Mouse (Mus musculus): ENCODE results near the gene Cntn5. TPM values are rescaled to one million over a fixed set of nuclear protein-coding genes. Genes with fewer than 3 reads are reported as not detected.

Cntn5 gene
- polyA plus RNA-seq, 1 experiment from 2014 or later: 13.4 TPM

DNA sequence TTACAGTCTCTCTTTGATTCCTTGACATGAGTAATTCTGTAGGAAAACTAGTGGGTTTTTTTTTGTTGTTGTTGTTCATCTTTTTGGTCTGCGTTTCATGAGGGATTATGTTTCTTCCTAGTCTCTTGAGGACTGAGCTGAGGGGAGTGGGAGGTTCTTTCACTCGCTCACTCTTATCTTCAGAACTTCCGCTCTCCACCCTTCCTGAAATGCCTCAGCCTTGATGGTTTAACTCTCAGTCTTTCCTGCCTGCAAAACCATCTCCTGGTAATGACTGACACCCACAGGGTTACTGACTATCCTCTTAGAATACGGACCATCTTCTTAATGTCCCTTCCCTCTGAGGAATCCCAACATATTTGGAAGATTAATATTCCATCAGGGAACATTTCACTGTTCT lies 382.0 kb downstream of the Cntn5 start:
- H3K36me3 ChIP-seq: no peaks in the 10 kb centered on the region
- WGBS: 95% methylated on average over 4 of the region's 4 CpGs
- ATAC-seq (replicated peaks): no peak

GRCm38 (mm10) chr9:10521054-10521453 lies 383.5 kb downstream of the Cntn5 start:
- ATAC-seq (replicated peaks): no peak
- Histone ChIP-seq H3K4me1 (no peaks in the 10 kb centered on the region), H3K4me2 (replicated peaks) (no peak overlapping the region), H3K27me3 (no peaks in the 10 kb centered on the region), H3K9me3 (no peaks in the 10 kb centered on the region), H3K27ac (replicated peaks) (no peak overlapping the region), H3K9ac (replicated peaks) (no peak overlapping the region), H3K4me3 (no peak overlapping the region), H3K36me3 (no peaks in the 10 kb centered on the region)
- 82% methylated on average over 1 of the region's 1 CpGs for WGBS

More for the DNA sequence above, 382.0 kb downstream of the Cntn5 start:
- H3K27me3 ChIP-seq: no peaks in the 10 kb centered on the region
- no peak overlapping the region for H3K27ac ChIP-seq (replicated peaks)
- no peaks in the 10 kb centered on the region for H3K9me3 ChIP-seq
- peaks cover 4% of the 10 kb centered on the region for H3K4me1 ChIP-seq
- H3K4me2 ChIP-seq (replicated peaks): no peak overlapping the region
- no peak overlapping the region for H3K9ac ChIP-seq (replicated peaks)
- no peak overlapping the region for H3K4me3 ChIP-seq

DNA sequence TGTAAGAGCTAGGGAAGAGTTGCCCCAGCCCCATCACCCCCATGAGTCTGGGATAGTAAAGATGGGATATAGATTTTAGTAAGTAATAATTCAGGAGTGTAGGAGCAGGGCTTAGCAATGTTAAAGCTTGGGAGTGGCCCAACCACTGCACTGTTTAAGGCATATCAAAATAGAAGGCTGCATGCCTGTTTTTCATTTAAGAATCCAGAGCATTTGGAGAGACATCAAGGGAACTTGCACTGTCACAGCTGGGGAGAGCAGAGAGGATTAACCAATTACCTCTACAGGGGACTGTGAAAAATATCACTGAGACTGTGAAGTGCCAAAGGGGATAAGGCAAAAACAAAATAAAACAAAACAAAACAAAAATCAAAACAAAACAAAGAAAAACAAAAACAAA lies 412.3 kb downstream of the Cntn5 start:
- no peak overlapping the region for H3K27ac ChIP-seq (replicated peaks)
- H3K4me1 ChIP-seq: no peaks in the 10 kb centered on the region

GRCm38 (mm10) chr9:10471484-10472125 lies 433.0 kb downstream of the Cntn5 start:
- WGBS: 74% methylated on average over 4 of the region's 4 CpGs
- Histone ChIP-seq H3K27me3 (no peaks in the 10 kb centered on the region), H3K27ac (replicated peaks) (no peak overlapping the region), H3K36me3 (no peaks in the 10 kb centered on the region), H3K4me1 (no peaks in the 10 kb centered on the region), H3K9ac (replicated peaks) (no peak overlapping the region), H3K4me3 (no peak overlapping the region), H3K4me2 (replicated peaks) (no peak overlapping the region), H3K9me3 (no peaks in the 10 kb centered on the region)
- no peak for ATAC-seq (replicated peaks)

More for the DNA sequence above, 412.3 kb downstream of the Cntn5 start:
- H3K4me2 ChIP-seq (replicated peaks): no peak overlapping the region
- no peak overlapping the region for H3K4me3 ChIP-seq
- ATAC-seq (replicated peaks): no peak
- no peaks in the 10 kb centered on the region for H3K36me3 ChIP-seq
- H3K9me3 ChIP-seq: no peaks in the 10 kb centered on the region
- no peaks in the 10 kb centered on the region for H3K27me3 ChIP-seq
- H3K9ac ChIP-seq (replicated peaks): no peak overlapping the region

- Histone ChIP-seq H3K9me3 (no peaks in the 10 kb centered on the region), H3K27ac (replicated peaks) (no peak overlapping the region), H3K4me3 (no peak overlapping the region), H3K4me1 (no peaks in the 10 kb centered on the region), H3K9ac (replicated peaks) (no peak overlapping the region), H3K4me2 (replicated peaks) (no peak overlapping the region), H3K27me3 (no peaks in the 10 kb centered on the region), H3K36me3 (no peaks in the 10 kb centered on the region)
- ATAC-seq (replicated peaks): no peak
These were observed 439.8 kb downstream of the Cntn5 start for GRCm38 (mm10) chr9:10464758-10465157.

- ATAC-seq (replicated peaks): no peak
- Histone ChIP-seq H3K4me1 (0 out of 2 replicates have a peak, but pooled peaks cover 3% of the 10 kb centered on the region), H3K9ac (replicated peaks) (no peak overlapping the region), H3K9me3 (no peaks in the 10 kb centered on the region), H3K4me3 (no peak overlapping the region), H3K36me3 (no peaks in the 10 kb centered on the region), H3K27me3 (no peaks in the 10 kb centered on the region), H3K4me2 (replicated peaks) (no peak overlapping the region), H3K27ac (replicated peaks) (no peak overlapping the region)
- WGBS: 40% methylated on average over 3 of the region's 3 CpGs
These were observed 446.7 kb downstream of the Cntn5 start for GRCm38 (mm10) chr9:10457900-10458299.

- no peak overlapping the region for H3K9ac ChIP-seq (replicated peaks)
- ATAC-seq (replicated peaks): no peak
- WGBS: 21% methylated on average over 3 of the region's 3 CpGs
- H3K4me3 ChIP-seq: no peak overlapping the region
- no peaks in the 10 kb centered on the region for H3K27me3 ChIP-seq
- peaks cover 6% of the 10 kb centered on the region; the same call in 1 of the 2 replicates for H3K4me1 ChIP-seq
- H3K9me3 ChIP-seq: no peaks in the 10 kb centered on the region
- H3K27ac ChIP-seq (replicated peaks): no peak overlapping the region
- H3K4me2 ChIP-seq (replicated peaks): no peak overlapping the region
- H3K36me3 ChIP-seq: no peaks in the 10 kb centered on the region
These were observed 455.5 kb downstream of the Cntn5 start for GRCm38 (mm10) chr9:10448987-10449563.

DNA sequence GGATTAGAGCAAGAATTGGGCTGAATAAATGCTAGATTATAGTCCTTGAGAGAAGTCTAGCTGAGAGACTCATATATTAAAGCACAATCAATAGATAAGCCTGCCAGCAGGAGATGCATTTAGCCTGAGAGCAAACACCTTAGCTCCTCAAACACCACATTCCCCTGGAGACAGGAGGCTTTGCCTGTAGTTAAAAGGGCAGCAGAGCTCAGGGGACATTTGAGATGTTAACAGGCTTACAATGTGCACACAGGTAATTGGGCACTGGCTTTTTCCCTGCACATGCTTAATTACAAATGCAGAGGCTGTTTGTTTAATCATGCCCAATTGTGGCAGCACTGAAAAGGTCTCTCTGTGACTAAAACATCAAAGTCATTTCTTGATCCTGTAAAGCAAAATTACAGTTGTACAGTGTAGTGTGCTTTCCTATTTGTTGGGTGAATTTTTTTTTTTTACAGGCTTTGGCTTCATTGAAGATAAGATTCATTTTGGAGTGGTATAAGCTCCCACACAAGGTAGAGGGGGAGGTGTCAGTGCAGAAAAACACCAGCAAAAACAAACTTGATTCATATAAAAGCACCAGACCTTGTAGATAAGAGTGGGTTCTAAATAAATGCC lies 457.2 kb downstream of the Cntn5 start:
- Histone ChIP-seq H3K9ac (replicated peaks) (no peak overlapping the region), H3K36me3 (no peaks in the 10 kb centered on the region), H3K4me2 (replicated peaks) (no peak overlapping the region), H3K27me3 (no peaks in the 10 kb centered on the region), H3K4me3 (no peak overlapping the region), H3K27ac (replicated peaks) (no peak overlapping the region), H3K9me3 (no peaks in the 10 kb centered on the region), H3K4me1 (peaks cover 6% of the 10 kb centered on the region; the same call in 1 of the 2 replicates)
- peak; percentile 48 for ATAC-seq (replicated peaks)

- Histone ChIP-seq H3K4me3 (no peak overlapping the region), H3K4me2 (replicated peaks) (no peak overlapping the region), H3K9me3 (no peaks in the 10 kb centered on the region), H3K27ac (replicated peaks) (no peak overlapping the region), H3K27me3 (no peaks in the 10 kb centered on the region), H3K36me3 (no peaks in the 10 kb centered on the region), H3K9ac (replicated peaks) (no peak overlapping the region), H3K4me1 (no peaks in the 10 kb centered on the region)
- ATAC-seq (replicated peaks): no peak
These were observed 492.5 kb downstream of the Cntn5 start for GRCm38 (mm10) chr9:10412075-10412474.

GRCm38 (mm10) chr9:10400099-10400498 lies 504.5 kb downstream of the Cntn5 start:
- Histone ChIP-seq H3K4me1 (no peaks in the 10 kb centered on the region), H3K36me3 (no peaks in the 10 kb centered on the region), H3K27me3 (no peaks in the 10 kb centered on the region), H3K4me2 (replicated peaks) (no peak overlapping the region), H3K27ac (replicated peaks) (no peak overlapping the region), H3K4me3 (no peak overlapping the region), H3K9ac (replicated peaks) (no peak overlapping the region), H3K9me3 (no peaks in the 10 kb centered on the region)
- 79% methylated on average over 7 of the region's 7 CpGs for WGBS
- no peak for ATAC-seq (replicated peaks)

GRCm38 (mm10) chr9:10389863-10390262 lies 514.7 kb downstream of the Cntn5 start:
- Histone ChIP-seq H3K4me3 (no peak overlapping the region), H3K9me3 (no peaks in the 10 kb centered on the region), H3K4me1 (no peaks in the 10 kb centered on the region), H3K27me3 (no peaks in the 10 kb centered on the region), H3K36me3 (no peaks in the 10 kb centered on the region), H3K4me2 (replicated peaks) (no peak overlapping the region), H3K27ac (replicated peaks) (no peak overlapping the region), H3K9ac (replicated peaks) (no peak overlapping the region)
- no peak for ATAC-seq (replicated peaks)
- 93% methylated on average over 2 of the region's 2 CpGs for WGBS

DNA sequence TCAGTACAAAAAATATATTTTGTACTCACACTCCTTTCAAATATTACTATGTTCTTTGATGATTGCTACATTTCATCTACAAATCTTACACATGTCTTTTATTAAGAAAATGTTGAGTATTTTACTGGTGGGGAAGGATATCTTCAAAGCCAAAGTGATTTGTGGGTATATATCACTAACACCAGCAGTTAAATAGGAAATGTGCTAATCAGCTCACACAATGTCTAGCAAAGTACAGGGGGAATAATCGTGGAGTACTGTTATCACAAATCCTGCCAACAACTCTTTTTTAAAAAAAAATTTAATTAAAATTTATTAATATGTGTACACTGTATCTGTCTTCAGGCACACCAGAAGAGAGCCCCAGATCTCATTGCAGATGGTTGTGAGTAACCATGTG lies 520.1 kb downstream of the Cntn5 start:
- Histone ChIP-seq H3K27me3 (no peaks in the 10 kb centered on the region), H3K4me2 (replicated peaks) (no peak overlapping the region), H3K9me3 (no peaks in the 10 kb centered on the region), H3K36me3 (no peaks in the 10 kb centered on the region), H3K27ac (replicated peaks) (no peak overlapping the region), H3K9ac (replicated peaks) (no peak overlapping the region), H3K4me1 (no peaks in the 10 kb centered on the region), H3K4me3 (no peak overlapping the region)
- WGBS: 75% methylated on average over 1 of the region's 1 CpGs
- no peak for ATAC-seq (replicated peaks)

- no peak overlapping the region for H3K9ac ChIP-seq (replicated peaks)
- no peaks in the 10 kb centered on the region for H3K27me3 ChIP-seq
- no peaks in the 10 kb centered on the region for H3K36me3 ChIP-seq
- H3K4me1 ChIP-seq: no peaks in the 10 kb centered on the region
- H3K27ac ChIP-seq (replicated peaks): no peak overlapping the region
- no peak for ATAC-seq (replicated peaks)
- H3K4me3 ChIP-seq: no peak overlapping the region
- no peaks in the 10 kb centered on the region for H3K9me3 ChIP-seq
- no peak overlapping the region for H3K4me2 ChIP-seq (replicated peaks)
These were observed 521.4 kb downstream of the Cntn5 start for GRCm38 (mm10) chr9:10383140-10383539.

All from forebrain, embryonic 15.5 days (tissue).